Mouse (Mus musculus): ENCODE measurements at regions not wholly inside any gene's neighbourhood (a gene's known extent, or its start where the extent isn't known, plus 50 kb on each side); places are given as distances from the start of the nearest gene placed in this dataset.

DNA sequence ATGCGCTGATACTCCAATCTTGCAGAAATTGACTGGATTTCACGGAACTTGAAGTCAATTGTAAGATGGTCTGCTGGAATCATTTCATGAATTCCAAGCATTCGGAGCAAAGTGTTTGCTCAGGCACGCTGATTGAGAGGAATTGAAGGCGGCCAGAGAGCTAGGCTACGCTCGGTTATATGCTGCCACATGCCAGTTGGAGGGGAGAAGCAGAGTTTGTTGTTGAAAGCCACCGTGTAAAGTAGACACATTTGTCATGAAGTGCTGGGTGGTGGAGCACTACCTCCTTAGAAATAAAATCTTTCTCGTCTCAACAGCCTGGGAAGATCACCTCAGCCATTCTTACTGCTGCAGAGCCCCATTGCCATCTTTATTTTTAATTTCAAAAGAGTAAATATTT is 175.3 kb upstream of the Frg1 start:
- TF ChIP-seq CTCF (IDR thresholded peaks at IDR 0.05; ENCODE audit: low read depth): no peak
- no peak for TF ChIP-seq EP300 (IDR thresholded peaks at IDR 0.05; ENCODE audit: low read depth)

Measured in liver, postnatal 0 days (tissue).